Mouse (Mus musculus): ENCODE measurements around the gene Armt1. TPM values are rescaled to one million over a fixed set of nuclear protein-coding genes. Genes with fewer than 3 reads are reported as not detected.
"Not testable (repeated sequence)": the region's sequence is repeated elsewhere in the genome, so short reads cannot be mapped to it uniquely, and the experiment has no call there.

The Armt1 gene
- polyA plus RNA-seq, 1 experiment = 9.1 TPM

DNA sequence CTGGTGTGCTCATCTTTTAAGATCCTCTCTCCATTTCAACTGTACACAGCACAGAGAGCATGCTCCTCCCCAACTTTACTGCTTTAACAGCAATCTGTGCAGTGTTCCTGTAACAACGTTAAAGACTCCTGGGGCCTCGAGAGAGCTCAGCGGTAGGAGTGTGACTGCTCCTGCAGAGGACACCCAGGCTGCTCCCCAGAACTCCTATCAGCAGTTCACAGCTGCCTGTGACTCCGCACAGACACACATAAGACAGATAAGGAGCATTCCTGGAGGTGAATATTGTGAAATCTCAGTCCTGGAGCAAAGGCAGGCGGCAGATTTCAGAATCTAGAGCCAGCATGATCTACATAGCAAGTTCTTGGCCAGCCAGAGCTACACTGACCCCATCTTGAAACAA lies 26.8 kb upstream of the Armt1 start:
- H3K27me3 ChIP-seq (replicated peaks; ENCODE audit: control insufficient read depth, insufficient read depth, low read length) = no peaks in the 10 kb centered on the region
- no peaks in the 10 kb centered on the region for H3K4me1 ChIP-seq (ENCODE audit: control insufficient read depth, insufficient read depth, low read length)
- H3K27ac ChIP-seq (ENCODE audit: insufficient read depth, low read depth, low read length) = no peak overlapping the region
- TF ChIP-seq POLR2A (IDR thresholded peaks at IDR 0.05; ENCODE audit: low read depth, low read length) (no peak), CTCF (conservative IDR thresholded peaks at IDR 0.05; ENCODE audit: insufficient read depth, insufficient read length, low read depth, low read length) (no peak)
- no peak for DNase-seq
- 78% methylated on average over 5 of the region's 5 CpGs for WGBS
- H3K4me3 ChIP-seq (ENCODE audit: insufficient read depth, low read depth, low read length) = no peak overlapping the region
- no peaks in the 10 kb centered on the region; the same call in none of the 2 replicates for H3K36me3 ChIP-seq (ENCODE audit: control insufficient read depth, insufficient read depth, low read length)

DNA sequence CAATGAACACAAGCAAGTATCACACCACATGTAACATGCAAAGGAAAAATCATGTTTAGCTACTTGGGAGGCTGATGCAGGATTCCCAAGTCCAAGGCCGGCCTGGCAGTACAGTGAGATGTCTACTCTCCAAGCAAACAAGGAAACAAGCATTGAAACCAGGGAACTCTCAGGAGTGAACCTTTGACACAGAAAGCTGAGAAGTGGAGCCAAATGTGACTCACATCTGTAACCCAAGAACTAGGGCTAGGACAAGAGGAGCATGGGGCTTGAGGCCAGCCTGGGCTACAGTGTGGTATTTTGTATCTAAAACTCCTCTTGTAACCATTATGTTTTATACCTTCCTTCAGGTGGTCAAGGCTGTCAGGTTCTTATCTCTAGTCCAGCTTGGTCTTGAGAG lies 25.1 kb upstream of the Armt1 start:
- H3K27ac ChIP-seq (ENCODE audit: insufficient read depth, low read depth, low read length) = no peak overlapping the region
- H3K4me1 ChIP-seq (ENCODE audit: control insufficient read depth, insufficient read depth, low read length) = no peaks in the 10 kb centered on the region
- H3K27me3 ChIP-seq (replicated peaks; ENCODE audit: control insufficient read depth, insufficient read depth, low read length) = no peaks in the 10 kb centered on the region
- WGBS = 80% methylated on average over 1 of the region's 1 CpGs
- H3K36me3 ChIP-seq (ENCODE audit: control insufficient read depth, insufficient read depth, low read length) = peaks cover 2% of the 10 kb centered on the region
- no peak for DNase-seq
- no peak overlapping the region for H3K4me3 ChIP-seq (ENCODE audit: insufficient read depth, low read depth, low read length)
- TF ChIP-seq POLR2A (IDR thresholded peaks at IDR 0.05; ENCODE audit: low read depth, low read length) (no peak), CTCF (conservative IDR thresholded peaks at IDR 0.05; ENCODE audit: insufficient read depth, insufficient read length, low read depth, low read length) (no peak)

DNA sequence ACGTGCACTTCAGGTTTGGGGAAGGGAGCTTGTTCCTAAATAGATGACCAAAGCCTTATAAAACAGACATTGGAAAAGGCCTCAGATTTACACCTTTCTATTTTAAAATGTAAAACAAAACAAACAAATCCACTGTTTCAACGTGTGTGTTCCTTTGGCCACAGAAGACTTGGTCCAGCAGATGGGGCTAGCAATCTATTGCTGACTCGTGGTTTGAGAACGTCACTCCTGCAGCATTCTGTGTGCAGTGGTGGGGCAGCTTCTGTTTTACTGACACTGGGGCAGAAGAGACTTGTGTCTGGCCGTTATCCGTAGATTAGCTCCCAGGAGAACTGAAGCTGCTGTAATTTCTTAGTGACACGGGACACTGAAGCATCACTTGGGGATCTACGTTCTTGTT lies 7.0 kb upstream of the Armt1 start:
- no peak for TF ChIP-seq POLR2A (IDR thresholded peaks at IDR 0.05; ENCODE audit: low read depth, low read length)
- TF ChIP-seq CTCF (conservative IDR thresholded peaks at IDR 0.05; ENCODE audit: insufficient read depth, insufficient read length, low read depth, low read length) = peak; percentile 33; the same call in 1 of the 2 replicates
- no peaks in the 10 kb centered on the region for H3K27me3 ChIP-seq (replicated peaks; ENCODE audit: control insufficient read depth, insufficient read depth, low read length)
- peaks cover 2% of the 10 kb centered on the region; the same call in 1 of the 2 replicates for H3K36me3 ChIP-seq (ENCODE audit: control insufficient read depth, insufficient read depth, low read length)
- 58% methylated on average over 8 of the region's 8 CpGs for WGBS
- peaks cover 4% of the 10 kb centered on the region for H3K4me1 ChIP-seq (ENCODE audit: control insufficient read depth, insufficient read depth, low read length)
- no peak overlapping the region for H3K27ac ChIP-seq (ENCODE audit: insufficient read depth, low read depth, low read length)
- DNase-seq = no peak
- no peak overlapping the region for H3K4me3 ChIP-seq (ENCODE audit: insufficient read depth, low read depth, low read length)

DNA sequence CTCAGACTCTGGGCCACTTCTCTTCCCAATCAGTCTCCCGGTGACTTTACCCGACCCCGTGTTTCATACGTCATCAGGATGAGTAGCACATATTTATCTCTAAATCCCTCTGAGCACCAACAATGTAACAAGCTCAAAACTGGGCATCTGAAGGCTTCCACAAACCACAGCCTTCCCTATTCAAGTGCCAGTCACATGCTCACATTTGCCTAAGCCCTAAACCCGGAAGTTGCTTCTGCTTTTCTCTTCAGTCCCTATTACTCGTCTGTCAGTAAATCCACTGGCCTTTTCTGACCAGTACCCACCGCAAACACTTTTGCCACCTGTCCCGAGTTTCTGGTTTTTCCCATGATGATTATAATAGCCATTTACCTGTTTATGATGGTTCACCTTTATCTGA lies 1.9 kb upstream of the Armt1 start:
- peaks cover 7% of the 10 kb centered on the region for H3K4me1 ChIP-seq (ENCODE audit: control insufficient read depth, insufficient read depth, low read length)
- no peak for TF ChIP-seq POLR2A (IDR thresholded peaks at IDR 0.05; ENCODE audit: low read depth, low read length)
- no peak for TF ChIP-seq CTCF (conservative IDR thresholded peaks at IDR 0.05; ENCODE audit: insufficient read depth, insufficient read length, low read depth, low read length)
- no peak overlapping the region for H3K4me3 ChIP-seq (ENCODE audit: insufficient read depth, low read depth, low read length)
- peak overlapping the region; percentile 33; the same call in 1 of the 2 replicates for H3K27ac ChIP-seq (ENCODE audit: insufficient read depth, low read depth, low read length)
- no peaks in the 10 kb centered on the region for H3K36me3 ChIP-seq (ENCODE audit: control insufficient read depth, insufficient read depth, low read length)
- no peaks in the 10 kb centered on the region for H3K27me3 ChIP-seq (replicated peaks; ENCODE audit: control insufficient read depth, insufficient read depth, low read length)
- WGBS = 72% methylated on average over 8 of the region's 8 CpGs
- peak; percentile 21 for DNase-seq

DNA sequence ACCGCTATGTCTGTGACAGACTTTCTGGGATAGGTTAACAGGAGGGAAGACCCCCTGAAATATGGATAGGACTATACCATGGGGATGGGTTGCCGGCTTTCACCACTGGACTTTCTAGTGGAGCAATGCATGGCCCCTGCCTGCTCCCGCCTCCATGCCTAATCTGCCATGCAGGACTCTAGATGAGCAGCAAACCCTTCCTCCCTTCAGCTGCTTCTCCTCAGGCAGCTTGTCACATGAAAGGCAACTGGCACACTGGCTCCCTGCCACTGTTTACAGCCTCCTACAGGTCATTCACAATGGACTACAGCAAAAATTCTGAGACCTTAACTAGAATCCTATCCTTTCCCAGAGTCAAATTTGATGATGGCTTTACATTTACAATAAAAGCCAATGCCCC lies 1.4 kb upstream of the Armt1 start:
- Histone ChIP-seq H3K27ac (ENCODE audit: insufficient read depth, low read depth, low read length) (no peak overlapping the region), H3K27me3 (replicated peaks; ENCODE audit: control insufficient read depth, insufficient read depth, low read length) (no peaks in the 10 kb centered on the region), H3K4me3 (ENCODE audit: insufficient read depth, low read depth, low read length) (no peak overlapping the region), H3K4me1 (ENCODE audit: control insufficient read depth, insufficient read depth, low read length) (peaks cover 7% of the 10 kb centered on the region), H3K36me3 (ENCODE audit: control insufficient read depth, insufficient read depth, low read length) (no peaks in the 10 kb centered on the region)
- no peak for TF ChIP-seq CTCF (conservative IDR thresholded peaks at IDR 0.05; ENCODE audit: insufficient read depth, insufficient read length, low read depth, low read length)
- no peak for TF ChIP-seq POLR2A (IDR thresholded peaks at IDR 0.05; ENCODE audit: low read depth, low read length)
- WGBS = 82% methylated on average over 3 of the region's 3 CpGs
- peak; percentile 59 for DNase-seq

DNA sequence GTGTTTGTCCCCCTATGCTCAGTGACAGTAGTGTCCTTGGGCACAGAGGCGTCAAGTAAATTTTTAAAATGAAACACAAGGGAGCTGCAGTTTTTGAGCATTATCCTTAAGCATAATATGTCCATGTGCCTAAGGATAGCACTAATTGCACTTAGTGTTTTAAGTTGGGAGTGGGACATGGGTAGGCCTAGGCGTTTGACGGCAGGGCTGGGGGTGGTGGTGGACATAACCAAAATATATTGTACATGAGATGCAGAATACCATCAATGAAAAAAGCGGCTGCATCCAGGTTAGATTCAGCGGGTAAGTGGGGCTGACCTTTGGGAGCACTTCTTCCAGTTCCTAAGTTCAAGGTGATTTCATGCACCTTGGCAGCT lies 533 bp upstream of the Armt1 start:
- no peaks in the 10 kb centered on the region for H3K27me3 ChIP-seq (replicated peaks; ENCODE audit: control insufficient read depth, insufficient read depth, low read length)
- DNase-seq = no peak
- H3K27ac ChIP-seq (ENCODE audit: insufficient read depth, low read depth, low read length) = peak overlapping the region; percentile 81
- peak overlapping the region; percentile 64 for H3K4me3 ChIP-seq (ENCODE audit: insufficient read depth, low read depth, low read length)
- H3K36me3 ChIP-seq (ENCODE audit: control insufficient read depth, insufficient read depth, low read length) = no peaks in the 10 kb centered on the region
- no peak for TF ChIP-seq POLR2A (IDR thresholded peaks at IDR 0.05; ENCODE audit: low read depth, low read length)
- no peak for TF ChIP-seq CTCF (conservative IDR thresholded peaks at IDR 0.05; ENCODE audit: insufficient read depth, insufficient read length, low read depth, low read length)
- whole genome bisulfite sequencing = 6% methylated on average over 5 of the region's 5 CpGs
- H3K4me1 ChIP-seq (ENCODE audit: control insufficient read depth, insufficient read depth, low read length) = peaks cover 7% of the 10 kb centered on the region

DNA sequence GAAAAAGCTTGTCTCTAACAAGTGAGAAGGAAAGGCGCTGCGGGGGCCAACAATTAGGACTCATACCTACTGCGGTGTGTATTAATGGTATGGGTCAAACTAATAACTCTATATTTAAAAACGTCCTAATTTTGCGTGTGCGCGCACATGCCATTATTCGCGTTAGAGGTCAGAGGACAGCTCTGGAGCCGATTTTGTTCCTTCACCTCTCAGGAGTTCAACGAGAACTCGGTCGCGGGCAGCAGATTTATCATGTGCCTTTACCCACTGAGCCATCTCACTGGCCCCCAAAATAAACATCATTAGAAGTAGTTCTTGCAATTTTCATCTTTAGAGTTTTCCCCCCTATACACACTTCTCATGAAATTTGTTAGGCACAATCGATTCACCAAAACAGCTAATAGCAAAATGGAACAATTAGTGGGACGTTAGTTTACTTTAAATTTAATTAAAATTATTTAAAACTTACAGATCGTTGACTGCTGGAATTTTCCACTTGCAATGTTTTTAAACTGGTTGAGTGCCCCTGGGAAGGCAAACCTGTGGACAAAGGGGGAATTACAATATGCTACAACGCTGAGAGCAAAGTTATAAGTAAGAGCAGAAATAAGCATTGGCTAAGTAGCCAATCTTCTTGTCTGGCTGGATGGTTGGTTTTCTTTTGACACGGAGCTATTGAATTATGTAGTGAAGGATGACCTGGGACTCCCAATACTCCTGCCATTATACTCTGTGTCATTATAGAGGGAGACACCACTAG lies 909 bp downstream of the Armt1 start:
- TF ChIP-seq POLR2A (IDR thresholded peaks at IDR 0.05; ENCODE audit: low read depth, low read length) (no peak), CTCF (conservative IDR thresholded peaks at IDR 0.05; ENCODE audit: insufficient read depth, insufficient read length, low read depth, low read length) (no peak)
- no peaks in the 10 kb centered on the region for H3K36me3 ChIP-seq (ENCODE audit: control insufficient read depth, insufficient read depth, low read length)
- 4% methylated on average over 19 of the region's 19 CpGs for WGBS
- H3K27ac ChIP-seq (ENCODE audit: insufficient read depth, low read depth, low read length) = peak overlapping the region; percentile 95
- peak overlapping the region; percentile 98 for H3K4me3 ChIP-seq (ENCODE audit: insufficient read depth, low read depth, low read length)
- DNase-seq = peak; percentile 42
- H3K27me3 ChIP-seq (replicated peaks; ENCODE audit: control insufficient read depth, insufficient read depth, low read length) = no peaks in the 10 kb centered on the region
- peaks cover 7% of the 10 kb centered on the region for H3K4me1 ChIP-seq (ENCODE audit: control insufficient read depth, insufficient read depth, low read length)

DNA sequence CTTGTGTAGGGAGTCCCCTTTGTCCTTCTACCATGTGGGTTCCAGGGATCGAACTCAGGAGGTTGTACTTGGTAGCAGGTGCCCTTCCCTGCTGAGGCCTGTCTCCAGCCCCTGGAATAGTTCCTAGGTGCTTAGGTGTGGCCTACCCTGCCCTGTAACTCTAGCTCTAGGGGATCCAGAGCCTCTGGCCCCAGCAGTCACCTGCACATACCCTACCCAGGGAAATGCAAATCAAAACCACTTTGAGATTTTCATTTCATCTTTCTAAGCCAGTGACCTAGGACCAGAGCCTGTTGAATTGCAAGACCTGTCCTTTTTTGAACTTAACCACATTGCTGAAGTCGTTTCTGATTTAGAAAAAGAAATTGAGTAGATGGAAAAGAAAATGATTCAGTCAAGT lies 1.6 kb downstream of the Armt1 start:
- H3K4me3 ChIP-seq (ENCODE audit: insufficient read depth, low read depth, low read length); H3K36me3 ChIP-seq (ENCODE audit: control insufficient read depth, insufficient read depth, low read length); H3K27ac ChIP-seq (ENCODE audit: insufficient read depth, low read depth, low read length); H3K27me3 ChIP-seq (replicated peaks; ENCODE audit: control insufficient read depth, insufficient read depth, low read length); DNase-seq; H3K4me1 ChIP-seq (ENCODE audit: control insufficient read depth, insufficient read depth, low read length): not testable (repeated sequence)
- 76% methylated on average over 2 of the region's 2 CpGs for WGBS
